Mouse (Mus musculus) hindbrain, embryonic 14.5 days (tissue): ENCODE data around the gene Sema4d. TPM values are rescaled to one million over a fixed set of nuclear protein-coding genes. Genes with fewer than 3 reads are reported as not detected.

Experiments
- ATAC-seq: fragments of 200-750 bp; cut with Nextera tagmentation; 2 replicates; pipeline ENCODE4 v1.8.0; 2017; ENCODE audit warnings: moderate number of reproducible peaks, mild to moderate bottlenecking, moderate TSS enrichment, moderate library complexity; ENCODE audit not compliant: low FRiP score
- DNase-seq: peaks from one replicate; pipeline ENCODE4 v3.0.0-alpha.2; 2015; ENCODE audit warnings: low spot score
- H3K27ac ChIP-seq: fragments of 300-500 bp; sonication (generic); 2 replicates; pipeline ENCODE4 v1.5.1; 2014; ENCODE audit warnings: mild to moderate bottlenecking, moderate library complexity
- H3K27me3 ChIP-seq: fragments of 300-500 bp; sonication (generic); 2 replicates; pipeline ENCODE4 v1.6.1; 2014; ENCODE audit warnings: mild to moderate bottlenecking, low read length, mixed read lengths; ENCODE audit not compliant: control insufficient read depth, insufficient read depth
- H3K36me3 ChIP-seq: fragments of 300-500 bp; sonication (generic); replicated peaks from 2 replicates; pipeline ENCODE4 v1.6.1; 2014; ENCODE audit not compliant: control insufficient read depth, insufficient read depth
- H3K4me1 ChIP-seq: fragments of 300-500 bp; sonication (generic); replicated peaks from 2 replicates; pipeline ENCODE4 v1.6.1; 2014; ENCODE audit warnings: antibody characterized with exemption, low read length, mixed read lengths; ENCODE audit not compliant: control insufficient read depth, insufficient read depth
- H3K4me2 ChIP-seq: fragments of 300-500 bp; sonication (generic); replicated peaks from 2 replicates; pipeline ENCODE4 v1.6.1; 2014; ENCODE audit warnings: mild to moderate bottlenecking, moderate library complexity
- H3K4me3 ChIP-seq: fragments of 300-500 bp; sonication (generic); replicated peaks from 2 replicates; pipeline ENCODE4 v1.5.1; 2014; ENCODE audit warnings: mild to moderate bottlenecking, low read length
- H3K9ac ChIP-seq: fragments of 300-500 bp; sonication (generic); 2 replicates; pipeline ENCODE4 v1.6.1; 2014
- H3K9me3 ChIP-seq: fragments of 300-500 bp; sonication (generic); 2 replicates; pipeline ENCODE4 v1.6.1; 2016; ENCODE audit warnings: low read length; ENCODE audit not compliant: control insufficient read depth
- WGBS: fragments of 180-500 bp; shearing (Covaris S2); extraction: QIAGEN DNeasy Blood & Tissue Kit; methylation state at CpG from one replicate; pipeline ENCODE4 v1.1.7; 2014; 5-methylcytosine and 5-hydroxymethylcytosine counted together
- polyA plus RNA-seq: library from polyadenylated mRNA; unstranded; fragments of >200 nt; fragmentation: Nextera tagmentation; extraction: Ambion mirVana; gene quantifications from 2 replicates; pipeline ENCODE4 v1.2.1, GENCODE M21; 2014

Gene Sema4d
- polyA plus RNA-seq, 1 experiment from 2014 or later, result 16.2 TPM

GRCm38 (mm10) chr13:51716350-51717263 lies 76.9 kb downstream of the Sema4d start:
- DNase-seq, result no peak

GRCm38 (mm10) chr13:51712022-51712421 lies 81.5 kb downstream of the Sema4d start:
- 93% methylated on average over 8 of the region's 8 CpGs for WGBS
- no peak overlapping the region for H3K4me3 ChIP-seq

More at GRCm38 (mm10) chr13:51716350-51717263, 76.9 kb downstream of the Sema4d start:
- H3K9ac ChIP-seq, result no peak overlapping the region
- H3K27me3 ChIP-seq, result no peaks in the 10 kb centered on the region
- no peaks in the 10 kb centered on the region for H3K9me3 ChIP-seq
- no peak overlapping the region for H3K4me3 ChIP-seq
- no peak overlapping the region for H3K27ac ChIP-seq
- no peak for ATAC-seq
- no peaks in the 10 kb centered on the region for H3K4me1 ChIP-seq
- H3K36me3 ChIP-seq, result peaks cover 23% of the 10 kb centered on the region
- WGBS, result 81% methylated on average over 8 of the region's 8 CpGs
- no peak overlapping the region for H3K4me2 ChIP-seq

GRCm38 (mm10) chr13:51710738-51711137 lies 82.8 kb downstream of the Sema4d start:
- H3K36me3 ChIP-seq, result peaks cover 33% of the 10 kb centered on the region; the same call in 1 of the 2 replicates
- no peaks in the 10 kb centered on the region for H3K27me3 ChIP-seq
- ATAC-seq (no peak), DNase-seq (no peak)
- no peak overlapping the region for H3K4me2 ChIP-seq
- whole genome bisulfite sequencing, result 69% methylated on average over 7 of the region's 7 CpGs
- H3K9me3 ChIP-seq, result no peaks in the 10 kb centered on the region
- no peak overlapping the region for H3K9ac ChIP-seq
- H3K4me1 ChIP-seq, result no peaks in the 10 kb centered on the region
- H3K4me3 ChIP-seq, result no peak overlapping the region
- no peak overlapping the region for H3K27ac ChIP-seq

More at GRCm38 (mm10) chr13:51712022-51712421, 81.5 kb downstream of the Sema4d start:
- no peak for DNase-seq
- no peak for ATAC-seq
- no peaks in the 10 kb centered on the region for H3K9me3 ChIP-seq
- no peak overlapping the region for H3K4me2 ChIP-seq
- peaks cover 33% of the 10 kb centered on the region; the same call in 1 of the 2 replicates for H3K36me3 ChIP-seq
- no peaks in the 10 kb centered on the region for H3K4me1 ChIP-seq
- H3K27me3 ChIP-seq, result no peaks in the 10 kb centered on the region
- no peak overlapping the region for H3K9ac ChIP-seq
- H3K27ac ChIP-seq, result no peak overlapping the region

GRCm38 (mm10) chr13:51705882-51706854 lies 87.4 kb downstream of the Sema4d start:
- Histone ChIP-seq H3K4me3 (no peak overlapping the region), H3K27ac (no peak overlapping the region), H3K36me3 (peaks cover 27% of the 10 kb centered on the region), H3K4me2 (no peak overlapping the region), H3K27me3 (no peaks in the 10 kb centered on the region), H3K9ac (no peak overlapping the region), H3K4me1 (no peaks in the 10 kb centered on the region), H3K9me3 (no peaks in the 10 kb centered on the region)
- WGBS, result 77% methylated on average over 22 of the region's 22 CpGs
- no peak for ATAC-seq
- no peak for DNase-seq

GRCm38 (mm10) chr13:51703893-51704292 lies 89.7 kb downstream of the Sema4d start:
- Histone ChIP-seq H3K4me3 (no peak overlapping the region), H3K4me1 (no peaks in the 10 kb centered on the region), H3K9ac (no peak overlapping the region), H3K27ac (no peak overlapping the region), H3K36me3 (peaks cover 12% of the 10 kb centered on the region), H3K27me3 (no peaks in the 10 kb centered on the region), H3K4me2 (no peak overlapping the region), H3K9me3 (no peaks in the 10 kb centered on the region)
- WGBS, result 81% methylated on average over 5 of the region's 5 CpGs
- no peak for DNase-seq
- ATAC-seq, result no peak

- Histone ChIP-seq H3K9me3 (no peaks in the 10 kb centered on the region), H3K4me1 (no peaks in the 10 kb centered on the region), H3K4me3 (no peak overlapping the region), H3K9ac (no peak overlapping the region), H3K36me3 (peaks cover 12% of the 10 kb centered on the region), H3K27me3 (no peaks in the 10 kb centered on the region), H3K4me2 (no peak overlapping the region), H3K27ac (no peak overlapping the region)
- WGBS, result 97% methylated on average over 3 of the region's 3 CpGs
- DNase-seq (no peak), ATAC-seq (no peak)
Measured at GRCm38 (mm10) chr13:51698318-51698717, 95.2 kb downstream of the Sema4d start.

GRCm38 (mm10) chr13:51697897-51698296 lies 95.7 kb downstream of the Sema4d start:
- no peak overlapping the region for H3K9ac ChIP-seq
- DNase-seq (no peak), ATAC-seq (no peak)
- peaks cover 8% of the 10 kb centered on the region for H3K36me3 ChIP-seq
- no peaks in the 10 kb centered on the region for H3K27me3 ChIP-seq
- no peaks in the 10 kb centered on the region for H3K4me1 ChIP-seq
- WGBS, result 68% methylated on average over 4 of the region's 4 CpGs
- H3K4me3 ChIP-seq, result no peak overlapping the region
- H3K4me2 ChIP-seq, result no peak overlapping the region
- no peak overlapping the region for H3K27ac ChIP-seq
- no peaks in the 10 kb centered on the region for H3K9me3 ChIP-seq

- no peaks in the 10 kb centered on the region for H3K27me3 ChIP-seq
- no peak overlapping the region for H3K4me3 ChIP-seq
- no peaks in the 10 kb centered on the region for H3K4me1 ChIP-seq
- no peak overlapping the region for H3K4me2 ChIP-seq
- ATAC-seq (no peak), DNase-seq (no peak)
- H3K36me3 ChIP-seq, result peaks cover 4% of the 10 kb centered on the region; the same call in 1 of the 2 replicates
- H3K9me3 ChIP-seq, result no peaks in the 10 kb centered on the region
- no peak overlapping the region for H3K27ac ChIP-seq
- no peak overlapping the region for H3K9ac ChIP-seq
- 81% methylated on average over 6 of the region's 6 CpGs for WGBS
Measured at GRCm38 (mm10) chr13:51697455-51697854, 96.1 kb downstream of the Sema4d start.

GRCm38 (mm10) chr13:51696481-51696880 lies 97.1 kb downstream of the Sema4d start:
- Histone ChIP-seq H3K27ac (no peak overlapping the region), H3K4me3 (no peak overlapping the region), H3K27me3 (no peaks in the 10 kb centered on the region), H3K9ac (no peak overlapping the region), H3K4me2 (no peak overlapping the region), H3K36me3 (no peaks in the 10 kb centered on the region; the same call in 1 of the 2 replicates), H3K9me3 (no peaks in the 10 kb centered on the region), H3K4me1 (no peaks in the 10 kb centered on the region)
- DNase-seq (no peak), ATAC-seq (no peak)
